ENCODE assay signal across 17 mouse cellular contexts in the genomic region with DNA sequence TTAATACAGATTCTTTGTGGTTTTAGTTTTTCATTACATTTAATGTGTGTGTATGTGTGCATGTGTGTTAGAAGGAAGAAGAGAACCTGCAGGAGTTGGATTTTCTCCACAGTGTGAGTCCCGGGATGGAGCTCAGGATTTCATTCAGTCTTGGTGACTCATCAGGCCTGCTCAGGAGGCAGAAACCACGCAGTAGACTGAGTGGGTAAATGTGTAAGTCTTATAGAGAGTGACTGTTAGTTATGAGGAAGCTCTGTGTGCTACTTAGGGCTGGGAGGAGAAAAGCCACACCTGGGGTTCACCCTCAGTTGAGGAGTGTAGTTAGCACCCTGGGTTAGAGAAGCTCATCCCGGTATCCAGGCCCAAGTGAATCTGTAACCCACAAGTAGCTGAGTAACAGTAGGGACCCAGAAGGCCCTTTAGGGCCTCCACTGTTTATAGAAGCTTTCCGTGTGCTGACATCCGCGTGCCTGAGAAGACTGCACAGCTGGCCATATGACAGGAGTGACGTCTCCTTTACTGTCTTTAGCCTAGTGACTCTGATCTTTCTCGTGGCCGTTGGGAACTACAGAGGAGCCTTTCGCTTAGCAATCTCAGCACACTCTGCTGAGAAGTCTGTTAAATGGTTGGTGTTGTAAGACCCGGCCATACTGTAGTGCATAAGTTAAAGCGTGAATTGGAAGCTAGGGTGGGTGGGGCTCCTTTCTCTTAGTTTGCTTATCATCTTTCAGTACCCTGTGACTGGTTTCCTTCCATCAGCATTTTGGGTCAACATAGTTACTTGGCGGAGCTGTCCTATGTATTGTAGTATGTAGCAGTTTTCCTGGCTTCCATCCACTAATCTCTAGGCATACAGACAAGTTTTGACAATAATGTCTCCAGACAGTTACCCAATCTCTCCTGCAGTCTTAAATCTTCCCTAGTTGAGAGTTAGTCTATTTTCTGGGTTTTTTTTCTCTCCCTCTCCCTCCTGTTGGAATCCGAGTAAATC. TPM values are rescaled to one million over a fixed set of nuclear protein-coding genes. Genes with fewer than 3 reads are reported as not detected.
DNase-seq lines count a peak whose midpoint lies in the region; ATAC-seq and TF ChIP-seq lines count a peak whose summit lies in the region.
"Had no signal": no experiment of that assay in that cellular context is flagged by ENCODE, and none has a peak within 500 bp of the region (broad histone marks: within the 10 kb centered on the region; RNA-seq: fewer than 3 reads in every experiment).

No protein-coding gene starts in this region.

- 0 out of 2 replicates have a peak, but pooled peaks cover 18% of the 10 kb centered on the region for H3K36me3 ChIP-seq in heart, postnatal 0 days (replicated peaks; ENCODE audit: control insufficient read depth, insufficient read depth, low read length)
- 0 out of 2 replicates have a peak, but pooled peaks cover 4% of the 10 kb centered on the region for H3K36me3 ChIP-seq in lung, postnatal 0 days (ENCODE audit: insufficient read depth, low read length)
- H3K36me3 ChIP-seq: forebrain, embryonic 15.5 days had no signal

- H3K4me1 ChIP-seq in heart, postnatal 0 days (ENCODE audit: control insufficient read depth, insufficient read depth) = no peaks in the 10 kb centered on the region
- no peaks in the 10 kb centered on the region; the same call in 1 of the 2 replicates for H3K4me1 ChIP-seq in lung, postnatal 0 days (ENCODE audit: insufficient read depth, low read depth, low read length)
- H3K4me1 ChIP-seq: forebrain, embryonic 15.5 days; hindbrain, embryonic 15.5 days; neural tube, embryonic 15.5 days had no signal

- DNase-seq in heart, postnatal 0 days (ENCODE audit: low spot score) = no peak
- DNase-seq in heart, postnatal 14 days = no peak
- DNase-seq in 3T3-L1 (ENCODE audit: low read depth, low spot score) = peak; percentile 71
- peak; percentile 64 for DNase-seq in brain, adult 2 months (ENCODE audit: low read depth, low spot score)
- peak; percentile 87 for DNase-seq in lung, postnatal 0 days (ENCODE audit: low spot score)
- DNase-seq in gastrocnemius, adult 2 months = no peak
- no peak for DNase-seq in cerebellum, adult 11-12 months
- DNase-seq in retina, postnatal 1 day = no peak
- DNase-seq: cerebellum, postnatal 10 days; gastrocnemius, postnatal 14 days; kidney, adult 9 months; liver, embryonic 13.5 days had no signal

- intact Hi-C loops in heart, postnatal 14 days (cut with DNase I) = no loop called here
- intact Hi-C loops in gastrocnemius, adult 2 months (cut with DNase I) = no loop called here

- H3K4me2 ChIP-seq in heart, postnatal 0 days (ENCODE audit: low read depth, low read length) = no peak overlapping the region
- peak overlapping the region; percentile 15; the same call in 1 of the 2 replicates for H3K4me2 ChIP-seq in lung, postnatal 0 days (replicated peaks; ENCODE audit: low read depth, low read length)
- H3K4me2 ChIP-seq: embryonic facial prominence, embryonic 12.5 days; forebrain, embryonic 15.5 days; hindbrain, embryonic 15.5 days; liver, embryonic 13.5 days; neural tube, embryonic 15.5 days had no signal

- TF ChIP-seq CTCF in heart, postnatal 0 days (IDR thresholded peaks at IDR 0.05; ENCODE audit: low read depth) = no peak
- TF ChIP-seq CTCF in lung, postnatal 0 days (IDR thresholded peaks at IDR 0.05) = no peak
- no peak for TF ChIP-seq CTCF in gastrocnemius, adult 2 months (IDR thresholded peaks at IDR 0.05)

- H3K9ac ChIP-seq in heart, postnatal 0 days (replicated peaks; ENCODE audit: low read depth, low read length) = no peak overlapping the region
- no peak overlapping the region for H3K9ac ChIP-seq in lung, postnatal 0 days (replicated peaks; ENCODE audit: low read depth)
- H3K9ac ChIP-seq: embryonic facial prominence, embryonic 12.5 days; forebrain, embryonic 15.5 days; hindbrain, embryonic 15.5 days; liver, embryonic 13.5 days; neural tube, embryonic 15.5 days had no signal

- no peak for TF ChIP-seq EP300 in heart, postnatal 0 days (IDR thresholded peaks at IDR 0.05; ENCODE audit: low read depth)
- no peak for TF ChIP-seq EP300 in lung, postnatal 0 days (IDR thresholded peaks at IDR 0.05)

- H3K9me3 ChIP-seq in heart, postnatal 0 days (replicated peaks; ENCODE audit: control insufficient read depth, low read length) = no peaks in the 10 kb centered on the region
- H3K9me3 ChIP-seq in lung, postnatal 0 days (ENCODE audit: low read length) = no peaks in the 10 kb centered on the region
- H3K9me3 ChIP-seq: embryonic facial prominence, embryonic 12.5 days; forebrain, embryonic 15.5 days; hindbrain, embryonic 15.5 days; liver, embryonic 13.5 days; neural tube, embryonic 15.5 days had no signal

- H3K27me3 ChIP-seq in heart, postnatal 0 days (ENCODE audit: control insufficient read depth, insufficient read depth, low read length) = no peaks in the 10 kb centered on the region
- no peaks in the 10 kb centered on the region for H3K27me3 ChIP-seq in lung, postnatal 0 days (replicated peaks; ENCODE audit: insufficient read depth, low read length)
- H3K27me3 ChIP-seq: embryonic facial prominence, embryonic 12.5 days; forebrain, embryonic 15.5 days; hindbrain, embryonic 15.5 days; liver, embryonic 13.5 days; neural tube, embryonic 15.5 days had no signal

- no peak overlapping the region for H3K4me3 ChIP-seq in heart, postnatal 0 days (ENCODE audit: low read depth, low read length)
- H3K4me3 ChIP-seq in lung, postnatal 0 days (ENCODE audit: low read depth, low read length) = no peak overlapping the region
- no peak overlapping the region for H3K4me3 ChIP-seq in gastrocnemius, adult 2 months
- H3K4me3 ChIP-seq: embryonic facial prominence, embryonic 12.5 days; forebrain, embryonic 15.5 days; hindbrain, embryonic 15.5 days; liver, embryonic 13.5 days; neural tube, embryonic 15.5 days had no signal

- peak; percentile 41; the same call in 1 of the 2 replicates for ATAC-seq in heart, postnatal 0 days (ENCODE audit: insufficient read depth, low read depth)
- ATAC-seq in lung, postnatal 0 days = peak; percentile 94
- ATAC-seq: CD4-positive, CD25-positive, alpha-beta regulatory T cell, adult 4 months; forebrain, embryonic 15.5 days had no signal

- 65% methylated on average over 14 of the region's 14 CpGs for WGBS in heart, postnatal 0 days
- 38% methylated on average over 14 of the region's 14 CpGs for WGBS in lung, postnatal 0 days

- H3K27ac ChIP-seq in heart, postnatal 0 days (ENCODE audit: low read depth) = no peak overlapping the region
- peak overlapping the region; percentile 57; the same call in 1 of the 2 replicates for H3K27ac ChIP-seq in lung, postnatal 0 days (ENCODE audit: low read length)
- H3K27ac ChIP-seq in gastrocnemius, adult 2 months = no peak overlapping the region
- H3K27ac ChIP-seq: embryonic facial prominence, embryonic 12.5 days; forebrain, embryonic 15.5 days; hindbrain, embryonic 15.5 days; liver, embryonic 13.5 days; neural tube, embryonic 15.5 days had no signal

RNA-seq across cellular contexts. Expression of a gene that starts 48.4 kb away (rescaled TPM):
- 18.0 and 20.0 TPM in 2 replicates for total RNA-seq in heart, postnatal 0 days (2014; rRNA removed; ENCODE audit: low replicate concordance)
- polyA plus RNA-seq in heart, postnatal 0 days (2015; fragmentation: Nextera tagmentation; extraction: Ambion mirVana) = 25.2 and 27.0 TPM in 2 replicates
- total RNA-seq in heart, postnatal 14 days (2021) = 10 to 100 TPM; 14.4 TPM
- polyA plus RNA-seq in lung, postnatal 0 days (2015; fragmentation: Nextera tagmentation; extraction: Ambion mirVana) = 39.2 and 40.4 TPM in 2 replicates
- 10 to 100 TPM in 1 of 2 experiments, 1 to 10 TPM in 1; 9.6 to 12.4 TPM for total RNA-seq in gastrocnemius, adult 2 months (2021)

Comparison
In these comparisons a context has a peak if more than half of its experiments do, and no peak if none do; other contexts are left out.
1. DNase-seq: peak in 3T3-L1 (single experiment), brain, adult 2 months (single experiment) and lung, postnatal 0 days (single experiment); none in heart, postnatal 0 days (single experiment), heart, postnatal 14 days (0 of 2), gastrocnemius, adult 2 months (single experiment), cerebellum, adult 11-12 months (single experiment) and retina, postnatal 1 day (single experiment).